Mouse (Mus musculus): ENCODE measurements around the gene Zfp991. TPM values are rescaled to one million over a fixed set of nuclear protein-coding genes. Genes with fewer than 3 reads are reported as not detected.
"Not testable (repeated sequence)": the region's sequence is repeated elsewhere in the genome, so short reads cannot be mapped to it uniquely, and the experiment has no call there.

Zfp991 gene
- total and polyA plus RNA-seq, 3 experiments = 1.4 to 3.8 (median 2.6) TPM

DNA sequence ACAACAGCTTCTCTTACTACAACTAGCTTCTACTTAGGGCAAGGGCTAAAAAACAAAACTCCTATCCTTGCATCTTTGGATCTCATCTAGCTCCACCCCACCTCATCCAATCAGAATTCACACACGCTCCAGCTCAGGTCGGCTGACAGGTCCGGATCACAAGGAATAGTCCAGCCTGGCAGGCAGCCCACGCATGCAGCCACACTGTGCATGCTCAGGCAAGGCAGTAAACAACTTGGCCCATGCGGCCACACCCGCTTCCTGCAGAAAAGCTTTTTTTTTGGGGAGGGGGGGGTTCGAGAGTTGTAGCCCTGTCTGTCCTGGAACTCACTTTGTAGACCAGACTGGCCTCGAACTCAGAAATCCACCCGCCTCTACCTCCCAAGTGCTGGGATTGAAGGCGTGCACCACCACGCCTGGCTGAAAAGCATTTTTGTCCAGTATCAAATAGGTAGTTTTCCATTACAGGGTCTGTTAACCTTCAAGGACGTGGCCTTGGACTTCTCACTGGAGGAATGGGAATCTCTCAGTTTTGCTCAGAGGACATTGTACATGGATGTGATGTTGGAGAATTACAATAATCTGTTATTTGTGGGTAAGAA, 44.5 kb downstream of the Zfp991 start:
- H3K9me3 ChIP-seq (replicated peaks; ENCODE audit: low read length); H3K9ac ChIP-seq (ENCODE audit: insufficient read depth, low read depth); dilution Hi-C loops (cut with MboI; ENCODE audit: extremely low pct_ligation_motif_present, extremely low pct_unique_long_range_greater_than_20kb, low sequenced_read_pairs); H3K4me3 ChIP-seq (replicated peaks in 1 of 3; ENCODE audit: low read depth in 2 of 3, low read length in 2 of 3, poor library complexity in 1 of 3); H3K27ac ChIP-seq (ENCODE audit: insufficient read depth, low read depth); H3K4me2 ChIP-seq (ENCODE audit: insufficient read depth, low read depth, poor library complexity, severe bottlenecking); H3K4me1 ChIP-seq (ENCODE audit: control insufficient read depth in 1 of 2, insufficient read depth in 2 of 2); DNase-seq (ENCODE audit: extremely low read depth); H3K27me3 ChIP-seq (replicated peaks); H3K79me2 ChIP-seq (replicated peaks; ENCODE audit: control insufficient read depth, extremely low read depth, insufficient read depth, poor library complexity, severe bottlenecking); H3K36me3 ChIP-seq (replicated peaks in 1 of 2; ENCODE audit: control insufficient read depth in 1 of 2, insufficient read depth in 1 of 2, low read length in 1 of 2); in situ Hi-C loops (cut with MboI; ENCODE audit: low pct_ligation_motif_present, low pct_unique_long_range_greater_than_20kb, low sequenced_read_pairs): not testable (repeated sequence)

DNA sequence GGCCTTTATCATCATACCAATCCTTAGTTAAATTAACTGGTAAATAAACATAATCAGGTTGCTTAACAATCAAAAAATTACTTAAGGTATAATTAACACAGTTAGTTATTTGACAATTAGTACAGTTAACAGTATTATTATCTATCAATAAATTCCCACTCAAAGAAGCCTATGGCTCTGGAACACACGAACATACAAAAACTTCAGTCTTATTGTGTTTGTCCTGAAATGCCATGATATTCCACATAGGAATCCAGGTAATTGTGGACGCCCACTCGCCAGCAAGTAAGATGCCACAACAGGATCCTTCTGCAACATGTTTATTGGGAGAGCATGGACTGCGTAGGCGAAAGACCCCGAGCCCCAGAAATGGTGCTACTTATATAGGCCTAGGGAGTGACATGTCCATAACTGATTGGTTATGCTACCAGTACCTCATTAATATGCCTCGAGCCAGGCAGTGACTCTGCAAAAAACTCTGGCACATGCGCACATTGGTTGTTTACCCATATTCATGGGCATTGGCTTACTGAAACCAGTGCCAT, 49.4 kb downstream of the Zfp991 start:
- dilution Hi-C loops (cut with MboI; ENCODE audit: extremely low pct_ligation_motif_present, extremely low pct_unique_long_range_greater_than_20kb, low sequenced_read_pairs) = not testable (repeated sequence)

DNA sequence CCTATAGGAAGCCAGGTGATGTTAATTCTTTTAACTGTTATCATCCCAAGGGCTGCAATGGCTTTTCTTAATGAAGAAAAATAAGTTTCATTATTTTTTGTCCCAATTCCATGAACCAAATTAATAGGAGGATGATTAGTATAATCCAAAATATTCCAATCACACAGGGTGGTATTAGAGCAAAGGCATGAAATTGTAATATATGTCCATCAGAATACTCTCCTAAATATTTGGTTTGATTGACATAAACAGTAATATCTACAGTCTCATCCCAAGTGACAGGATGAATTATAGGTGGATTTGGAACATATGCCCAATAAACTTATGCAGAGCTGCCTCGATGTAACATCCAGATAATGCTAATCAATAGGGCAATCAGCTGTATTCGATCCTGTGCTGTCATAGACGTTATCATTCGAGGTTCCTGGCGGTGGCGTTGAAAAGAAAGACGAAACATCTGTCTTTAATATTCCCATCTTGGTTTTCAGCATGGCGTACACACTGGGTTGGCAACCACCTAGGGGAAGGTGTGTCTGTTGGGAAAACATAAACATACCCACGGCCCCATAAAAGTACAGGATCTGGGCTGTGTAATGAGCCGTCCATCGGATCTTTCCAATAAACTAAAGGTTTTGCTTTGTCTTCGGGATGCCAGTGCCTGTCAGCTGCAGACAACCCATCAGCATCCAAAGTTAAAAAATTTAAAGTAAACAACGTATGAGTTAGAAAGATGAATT, 50.3 kb downstream of the Zfp991 start:
- H3K79me2 ChIP-seq (replicated peaks; ENCODE audit: control insufficient read depth, extremely low read depth, insufficient read depth, poor library complexity, severe bottlenecking); H3K4me2 ChIP-seq (ENCODE audit: insufficient read depth, low read depth, poor library complexity, severe bottlenecking); in situ Hi-C loops (cut with MboI; ENCODE audit: low pct_ligation_motif_present, low pct_unique_long_range_greater_than_20kb, low sequenced_read_pairs); H3K9ac ChIP-seq (ENCODE audit: insufficient read depth, low read depth); H3K36me3 ChIP-seq (replicated peaks in 1 of 2; ENCODE audit: control insufficient read depth in 1 of 2, insufficient read depth in 1 of 2, low read length in 1 of 2); DNase-seq (ENCODE audit: extremely low read depth); H3K27me3 ChIP-seq (replicated peaks); H3K4me3 ChIP-seq (replicated peaks in 1 of 3; ENCODE audit: low read depth in 2 of 3, low read length in 2 of 3, poor library complexity in 1 of 3); H3K9me3 ChIP-seq (replicated peaks; ENCODE audit: low read length); H3K4me1 ChIP-seq (ENCODE audit: control insufficient read depth in 1 of 2, insufficient read depth in 2 of 2); H3K27ac ChIP-seq (ENCODE audit: insufficient read depth, low read depth); dilution Hi-C loops (cut with MboI; ENCODE audit: extremely low pct_ligation_motif_present, extremely low pct_unique_long_range_greater_than_20kb, low sequenced_read_pairs): not testable (repeated sequence)

More for the DNA sequence above, 49.4 kb downstream of the Zfp991 start:
- H3K4me1 ChIP-seq (ENCODE audit: control insufficient read depth in 1 of 2, insufficient read depth in 2 of 2); H3K9ac ChIP-seq (ENCODE audit: insufficient read depth, low read depth); H3K4me3 ChIP-seq (replicated peaks in 1 of 3; ENCODE audit: low read depth in 2 of 3, low read length in 2 of 3, poor library complexity in 1 of 3); in situ Hi-C loops (cut with MboI; ENCODE audit: low pct_ligation_motif_present, low pct_unique_long_range_greater_than_20kb, low sequenced_read_pairs); H3K36me3 ChIP-seq (replicated peaks in 1 of 2; ENCODE audit: control insufficient read depth in 1 of 2, insufficient read depth in 1 of 2, low read length in 1 of 2); H3K9me3 ChIP-seq (replicated peaks; ENCODE audit: low read length); DNase-seq (ENCODE audit: extremely low read depth); H3K27ac ChIP-seq (ENCODE audit: insufficient read depth, low read depth); H3K27me3 ChIP-seq (replicated peaks); H3K79me2 ChIP-seq (replicated peaks; ENCODE audit: control insufficient read depth, extremely low read depth, insufficient read depth, poor library complexity, severe bottlenecking); H3K4me2 ChIP-seq (ENCODE audit: insufficient read depth, low read depth, poor library complexity, severe bottlenecking): not testable (repeated sequence)

GRCm38 (mm10) chr4:147186824-147187223, 55.0 kb downstream of the Zfp991 start:
- H3K27me3 ChIP-seq (replicated peaks); in situ Hi-C loops (cut with MboI; ENCODE audit: low pct_ligation_motif_present, low pct_unique_long_range_greater_than_20kb, low sequenced_read_pairs); H3K4me3 ChIP-seq (replicated peaks in 1 of 3; ENCODE audit: low read depth in 2 of 3, low read length in 2 of 3, poor library complexity in 1 of 3); H3K4me2 ChIP-seq (ENCODE audit: insufficient read depth, low read depth, poor library complexity, severe bottlenecking); dilution Hi-C loops (cut with MboI; ENCODE audit: extremely low pct_ligation_motif_present, extremely low pct_unique_long_range_greater_than_20kb, low sequenced_read_pairs); H3K9me3 ChIP-seq (replicated peaks; ENCODE audit: low read length); H3K9ac ChIP-seq (ENCODE audit: insufficient read depth, low read depth); H3K79me2 ChIP-seq (replicated peaks; ENCODE audit: control insufficient read depth, extremely low read depth, insufficient read depth, poor library complexity, severe bottlenecking); H3K4me1 ChIP-seq (ENCODE audit: control insufficient read depth in 1 of 2, insufficient read depth in 2 of 2); DNase-seq (ENCODE audit: extremely low read depth); H3K36me3 ChIP-seq (replicated peaks in 1 of 2; ENCODE audit: control insufficient read depth in 1 of 2, insufficient read depth in 1 of 2, low read length in 1 of 2); H3K27ac ChIP-seq (ENCODE audit: insufficient read depth, low read depth): not testable (repeated sequence)

DNA sequence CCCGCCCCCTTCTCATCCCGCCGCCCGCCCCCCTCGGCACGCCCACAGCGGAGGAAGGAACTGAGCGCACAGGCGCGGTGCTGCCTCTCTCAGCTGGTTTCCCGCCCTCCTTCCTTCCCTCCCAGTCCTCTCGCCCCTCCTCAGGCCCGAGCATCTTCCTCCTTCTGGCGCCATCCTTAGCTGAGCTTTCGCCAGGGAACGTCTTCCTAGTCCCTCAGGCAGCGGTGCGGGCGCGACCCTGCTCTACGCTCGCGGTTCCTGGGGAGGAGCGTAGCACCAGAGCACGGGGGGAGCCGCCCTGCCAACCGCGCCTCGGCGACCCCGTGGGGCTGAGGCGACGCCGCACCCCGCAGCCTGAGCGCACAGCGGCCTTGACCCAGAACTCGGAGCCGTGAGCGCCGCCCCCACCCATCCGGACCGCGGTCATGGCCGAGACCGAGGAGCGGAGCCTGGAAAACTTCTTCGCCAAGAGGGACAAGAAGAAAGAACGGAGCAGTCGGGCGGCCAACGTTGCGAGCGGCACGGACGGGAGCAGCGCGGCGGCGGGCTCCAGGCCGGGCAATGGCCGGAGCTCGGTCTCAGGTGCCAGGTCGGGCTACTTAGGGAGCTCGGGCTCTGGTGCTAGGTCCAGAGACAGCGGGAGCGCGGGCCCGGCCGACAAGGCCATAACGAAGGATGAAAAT, 55.6 kb downstream of the Zfp991 start:
- DNase-seq (ENCODE audit: extremely low read depth); H3K27me3 ChIP-seq (replicated peaks); dilution Hi-C loops (cut with MboI; ENCODE audit: extremely low pct_ligation_motif_present, extremely low pct_unique_long_range_greater_than_20kb, low sequenced_read_pairs): not testable (repeated sequence)

DNA sequence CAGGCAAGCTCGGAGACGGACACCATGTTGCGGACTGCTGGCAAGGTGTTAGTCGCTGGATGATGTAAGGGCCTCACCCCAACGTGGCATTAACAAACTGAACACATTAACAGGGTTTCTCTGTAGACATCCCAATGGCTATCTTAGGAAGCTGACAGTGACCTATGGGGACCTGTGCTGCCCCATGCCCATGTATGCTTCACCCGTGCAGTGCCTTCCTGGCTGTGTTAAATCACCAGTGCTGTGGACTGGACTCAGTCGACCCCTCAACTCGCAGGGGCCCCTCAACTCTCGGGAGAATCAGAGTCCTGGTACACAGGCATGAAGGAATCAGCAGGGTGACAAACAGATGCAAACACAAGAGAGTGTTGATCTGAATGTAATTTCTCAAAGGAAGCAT, 63.3 kb downstream of the Zfp991 start:
- DNase-seq (ENCODE audit: extremely low read depth); H3K27ac ChIP-seq (ENCODE audit: insufficient read depth, low read depth); H3K9me3 ChIP-seq (replicated peaks; ENCODE audit: low read length); H3K27me3 ChIP-seq (replicated peaks); H3K36me3 ChIP-seq (replicated peaks in 1 of 2; ENCODE audit: control insufficient read depth in 1 of 2, insufficient read depth in 1 of 2, low read length in 1 of 2); H3K4me2 ChIP-seq (ENCODE audit: insufficient read depth, low read depth, poor library complexity, severe bottlenecking); H3K79me2 ChIP-seq (replicated peaks; ENCODE audit: control insufficient read depth, extremely low read depth, insufficient read depth, poor library complexity, severe bottlenecking); H3K4me1 ChIP-seq (ENCODE audit: control insufficient read depth in 1 of 2, insufficient read depth in 2 of 2); H3K9ac ChIP-seq (ENCODE audit: insufficient read depth, low read depth); dilution Hi-C loops (cut with MboI; ENCODE audit: extremely low pct_ligation_motif_present, extremely low pct_unique_long_range_greater_than_20kb, low sequenced_read_pairs); in situ Hi-C loops (cut with MboI; ENCODE audit: low pct_ligation_motif_present, low pct_unique_long_range_greater_than_20kb, low sequenced_read_pairs); H3K4me3 ChIP-seq (replicated peaks in 1 of 3; ENCODE audit: low read depth in 2 of 3, low read length in 2 of 3, poor library complexity in 1 of 3): not testable (repeated sequence)

More for the DNA sequence above, 55.6 kb downstream of the Zfp991 start:
- H3K9ac ChIP-seq (ENCODE audit: insufficient read depth, low read depth); H3K79me2 ChIP-seq (replicated peaks; ENCODE audit: control insufficient read depth, extremely low read depth, insufficient read depth, poor library complexity, severe bottlenecking); in situ Hi-C loops (cut with MboI; ENCODE audit: low pct_ligation_motif_present, low pct_unique_long_range_greater_than_20kb, low sequenced_read_pairs); H3K4me2 ChIP-seq (ENCODE audit: insufficient read depth, low read depth, poor library complexity, severe bottlenecking); H3K27ac ChIP-seq (ENCODE audit: insufficient read depth, low read depth); H3K4me1 ChIP-seq (ENCODE audit: control insufficient read depth in 1 of 2, insufficient read depth in 2 of 2); H3K9me3 ChIP-seq (replicated peaks; ENCODE audit: low read length); H3K36me3 ChIP-seq (replicated peaks in 1 of 2; ENCODE audit: control insufficient read depth in 1 of 2, insufficient read depth in 1 of 2, low read length in 1 of 2); H3K4me3 ChIP-seq (replicated peaks in 1 of 3; ENCODE audit: low read depth in 2 of 3, low read length in 2 of 3, poor library complexity in 1 of 3): not testable (repeated sequence)

Measured in CH12.LX (cell line).